ENCODE assay signal across 8 mouse cellular contexts in the genomic region with DNA sequence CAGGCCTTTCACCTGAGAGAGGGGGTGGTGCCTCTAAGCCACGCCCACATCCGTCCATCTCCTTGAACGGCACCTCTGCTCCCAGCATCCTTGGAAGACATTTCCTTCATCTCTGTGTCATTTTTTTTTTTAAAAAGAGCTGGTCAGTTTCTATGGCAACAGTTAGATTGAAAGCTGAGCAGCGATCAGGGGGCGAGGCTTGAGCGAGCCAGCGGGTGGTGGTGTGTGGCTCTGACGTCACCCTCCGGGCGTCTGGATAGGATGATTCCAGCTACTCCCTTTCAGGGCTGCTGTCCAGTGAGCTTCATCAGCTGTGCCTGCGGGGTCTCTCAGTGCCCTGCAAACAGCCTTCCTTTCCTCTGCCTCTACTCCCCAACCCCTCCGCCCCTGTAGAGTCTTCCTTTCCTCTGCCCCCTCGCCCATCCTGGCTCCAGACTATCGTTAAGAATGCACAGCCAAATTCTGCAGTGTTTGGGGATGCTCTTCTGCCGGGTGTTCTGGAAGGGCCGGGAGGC.
DNase-seq lines count a peak whose midpoint lies in the region; ATAC-seq and TF ChIP-seq lines count a peak whose summit lies in the region.

No protein-coding gene starts in this region.

- H3K27ac ChIP-seq in embryonic facial prominence, embryonic 12.5 days = peak overlapping the region; percentile 63
- H3K27ac ChIP-seq in hindbrain, embryonic 11.5 days (ENCODE audit: low read depth, low read length) = peak overlapping the region; percentile 58; the same call in 1 of the 2 replicates
- peak overlapping the region; percentile 84 for H3K27ac ChIP-seq in midbrain, embryonic 12.5 days (replicated peaks)
- H3K27ac ChIP-seq in testis, adult 2 months (ENCODE audit: control insufficient read depth, insufficient read depth, low read depth, low read length) = no peak overlapping the region

- no peaks in the 10 kb centered on the region for H3K36me3 ChIP-seq in embryonic facial prominence, embryonic 12.5 days
- no peaks in the 10 kb centered on the region for H3K36me3 ChIP-seq in hindbrain, embryonic 11.5 days (ENCODE audit: control insufficient read depth, insufficient read depth, low read length)
- H3K36me3 ChIP-seq in midbrain, embryonic 12.5 days = 0 out of 2 replicates have a peak, but pooled peaks cover 3% of the 10 kb centered on the region
- H3K36me3 ChIP-seq in testis, adult 2 months (ENCODE audit: control insufficient read depth, insufficient read depth, low read length) = no peaks in the 10 kb centered on the region

- H3K4me3 ChIP-seq in embryonic facial prominence, embryonic 12.5 days = peak overlapping the region; percentile 27
- peak overlapping the region; percentile 15; the same call in 1 of the 2 replicates for H3K4me3 ChIP-seq in hindbrain, embryonic 11.5 days (ENCODE audit: low read depth, low read length)
- peak overlapping the region; percentile 37 for H3K4me3 ChIP-seq in midbrain, embryonic 12.5 days
- peak overlapping the region; percentile 5; the same call in 1 of the 2 replicates for H3K4me3 ChIP-seq in testis, adult 2 months (ENCODE audit: control insufficient read depth, low read depth, low read length)

- peak overlapping the region; percentile 50 for H3K4me2 ChIP-seq in embryonic facial prominence, embryonic 12.5 days (replicated peaks)
- peak overlapping the region; percentile 30 for H3K4me2 ChIP-seq in hindbrain, embryonic 11.5 days (replicated peaks; ENCODE audit: low read depth, low read length)
- H3K4me2 ChIP-seq in midbrain, embryonic 12.5 days (replicated peaks) = peak overlapping the region; percentile 49

- no peak for TF ChIP-seq CTCF in testis, adult 2 months (IDR thresholded peaks at IDR 0.05; ENCODE audit: control insufficient read depth, insufficient read depth, insufficient replicate concordance, low read depth, low read length)

- peaks cover 12% of the 10 kb centered on the region for H3K4me1 ChIP-seq in embryonic facial prominence, embryonic 12.5 days
- 0 out of 2 replicates have a peak, but pooled peaks cover 2% of the 10 kb centered on the region for H3K4me1 ChIP-seq in hindbrain, embryonic 11.5 days (replicated peaks; ENCODE audit: control insufficient read depth, insufficient read depth, low read length)
- peaks cover 28% of the 10 kb centered on the region for H3K4me1 ChIP-seq in midbrain, embryonic 12.5 days
- peaks cover 9% of the 10 kb centered on the region for H3K4me1 ChIP-seq in testis, adult 2 months (ENCODE audit: control insufficient read depth, insufficient read depth, low read length)

- 15% methylated on average over 16 of the region's 16 CpGs for WGBS in embryonic facial prominence, embryonic 12.5 days
- 20% methylated on average over 16 of the region's 16 CpGs for WGBS in hindbrain, embryonic 11.5 days
- 15% methylated on average over 16 of the region's 16 CpGs for WGBS in midbrain, embryonic 12.5 days

- H3K27me3 ChIP-seq in embryonic facial prominence, embryonic 12.5 days = no peaks in the 10 kb centered on the region
- H3K27me3 ChIP-seq in hindbrain, embryonic 11.5 days (ENCODE audit: control insufficient read depth, insufficient read depth, low read length) = no peaks in the 10 kb centered on the region
- H3K27me3 ChIP-seq in midbrain, embryonic 12.5 days = no peaks in the 10 kb centered on the region
- no peaks in the 10 kb centered on the region for H3K27me3 ChIP-seq in testis, adult 2 months (ENCODE audit: control insufficient read depth, insufficient read depth, low read length)

- peak; percentile 60 to 69 for DNase-seq in urinary bladder, postnatal 4 days (ENCODE audit: low spot score in 2 of 2)
- no peak for DNase-seq in urinary bladder, postnatal 36 days (ENCODE audit: low spot score in 2 of 2)
- peak; percentile 79 for DNase-seq in hindbrain, embryonic 11.5 days (ENCODE audit: low spot score)
- peak; percentile 85 to 90 for DNase-seq in left cerebral cortex, adult 18-20 months (ENCODE audit: low spot score in 2 of 2)
- no peak for DNase-seq in thymus, postnatal 14 days

- no peaks in the 10 kb centered on the region for H3K9me3 ChIP-seq in embryonic facial prominence, embryonic 12.5 days
- no peaks in the 10 kb centered on the region for H3K9me3 ChIP-seq in hindbrain, embryonic 11.5 days (ENCODE audit: control insufficient read depth, low read length)
- no peaks in the 10 kb centered on the region for H3K9me3 ChIP-seq in midbrain, embryonic 12.5 days

- peak overlapping the region; percentile 42; the same call in 1 of the 2 replicates for H3K9ac ChIP-seq in embryonic facial prominence, embryonic 12.5 days
- no peak overlapping the region; the same call in 1 of the 2 replicates for H3K9ac ChIP-seq in hindbrain, embryonic 11.5 days (ENCODE audit: low read depth, low read length)
- peak overlapping the region; percentile 50 for H3K9ac ChIP-seq in midbrain, embryonic 12.5 days (replicated peaks)

- ATAC-seq in embryonic facial prominence, embryonic 12.5 days (ENCODE audit: insufficient number of reproducible peaks, insufficient read depth, low FRiP score, low TSS enrichment) = peak; percentile 91
- peak; percentile 95 for ATAC-seq in hindbrain, embryonic 11.5 days (ENCODE audit: low FRiP score)
- peak; percentile 95 for ATAC-seq in midbrain, embryonic 12.5 days (ENCODE audit: low FRiP score, low read depth)

- TF ChIP-seq POLR2A in testis, adult 2 months (IDR thresholded peaks at IDR 0.05; ENCODE audit: control insufficient read depth, low read depth, low read length) = no peak

Comparison
In these comparisons a context has a peak if more than half of its experiments do, and no peak if none do; other contexts are left out.
1. DNase-seq: peak in urinary bladder, postnatal 4 days (2 of 2), hindbrain, embryonic 11.5 days (single experiment) and left cerebral cortex, adult 18-20 months (2 of 2); none in urinary bladder, postnatal 36 days (0 of 2) and thymus, postnatal 14 days (single experiment).
2. Peak in every context shown above with its lines, with median percentiles within 50 percentile points of each other: ATAC-seq, H3K4me2 ChIP-seq and H3K4me3 ChIP-seq.